Mouse (Mus musculus) E14TG2a.4 (cell line): ENCODE results near the gene Gm49369.

Source experiments
- CTCF ChIP-seq: conservative IDR thresholded peaks from 2 replicates; pipeline ENCODE4 v1.5.1; 2014; ENCODE audit warnings: low read length
- POU5F1 ChIP-seq: IDR thresholded peaks from 2 replicates; pipeline ENCODE4 v1.6.1; 2014; ENCODE audit warnings: low read length, borderline replicate concordance

- no peak for TF ChIP-seq CTCF
- TF ChIP-seq POU5F1: no peak
These were observed 33.0 kb downstream of the Gm49369 start for GRCm38 (mm10) chr7:142349308-142349961.
